Mouse (Mus musculus): ENCODE data around the gene Mst1.
A peak's percentile ranks its signal among the peaks of the same experiment; 100 is the strongest.

The Mst1 gene

DNA sequence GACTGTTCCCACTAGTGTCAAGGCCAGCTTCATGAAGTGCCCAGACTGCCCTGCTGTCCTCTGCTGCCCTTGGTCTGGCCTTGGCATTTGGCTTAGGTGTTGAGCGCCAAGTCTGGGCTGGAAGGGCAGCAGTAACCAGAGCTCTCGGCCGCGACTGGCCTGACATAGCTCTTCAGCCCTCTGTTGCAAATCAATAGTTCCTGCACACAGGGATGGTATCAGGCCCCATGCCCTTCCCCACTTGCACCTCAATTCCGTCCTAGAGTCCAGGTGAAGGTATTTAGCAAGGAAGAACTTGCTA lies 23.0 kb upstream of the Mst1 start:
- peak; percentile 5 to 11 for DNase-seq

DNA sequence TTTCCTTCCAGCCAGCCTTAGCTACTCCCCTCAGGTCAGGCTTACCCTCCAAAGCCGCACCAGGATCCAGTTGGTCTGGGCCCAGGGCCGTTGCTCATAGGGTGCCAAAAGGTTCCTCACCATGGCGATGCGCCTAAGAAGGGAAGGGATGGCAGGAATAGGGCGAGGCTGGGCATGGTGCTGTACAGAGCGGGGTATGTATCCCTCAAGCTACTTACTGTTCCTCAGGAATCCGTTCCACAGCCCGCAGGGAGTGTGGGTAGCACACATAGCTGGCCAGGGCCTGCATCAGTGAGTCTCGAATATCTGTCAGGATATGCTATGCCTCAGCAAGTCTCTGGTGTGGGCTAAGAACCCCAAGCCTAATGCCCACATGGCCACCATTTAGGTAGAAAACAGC lies 21.9 kb upstream of the Mst1 start:
- peak; percentile 7 to 8 for DNase-seq

DNA sequence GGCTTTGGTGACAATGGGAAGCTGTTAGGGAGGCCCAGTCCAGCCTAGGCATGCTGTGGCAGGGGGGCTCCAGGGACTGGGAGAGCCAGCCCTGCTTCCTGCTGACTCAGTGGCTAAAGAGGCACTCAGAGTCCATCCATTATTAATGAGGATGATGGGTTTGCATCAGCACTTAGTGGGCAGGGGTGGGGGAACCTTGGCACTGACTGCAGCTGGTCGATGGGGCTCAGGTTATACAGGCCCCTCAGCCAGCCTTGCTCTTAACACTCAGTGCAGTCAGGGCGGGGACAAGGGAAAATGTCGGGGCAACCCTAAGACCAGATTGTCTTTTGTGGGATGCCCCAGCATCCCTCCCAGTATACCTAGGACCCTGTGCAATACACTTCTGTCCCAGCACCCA lies 18.1 kb upstream of the Mst1 start:
- no peak for DNase-seq

DNA sequence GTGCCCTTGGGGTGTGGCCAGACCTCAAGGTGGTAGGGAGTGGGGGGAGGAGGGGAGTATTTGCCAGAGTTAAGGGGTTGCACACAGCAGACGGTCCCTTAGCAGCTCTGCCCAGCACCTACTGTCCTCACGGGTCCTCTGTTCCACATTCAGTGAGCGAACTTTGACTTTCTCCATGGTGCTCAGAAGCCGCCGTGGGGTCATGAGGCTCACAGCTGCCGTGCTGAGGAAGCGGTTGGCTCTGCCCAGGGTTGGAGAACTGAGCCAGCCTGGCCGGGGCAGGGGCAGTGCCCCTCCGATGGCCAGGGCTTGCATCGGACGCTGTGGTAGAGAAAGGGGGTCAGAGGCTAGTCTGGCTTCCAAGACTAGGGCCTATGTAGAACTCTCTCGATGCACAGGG lies 16.9 kb upstream of the Mst1 start:
- no peak for DNase-seq

DNA sequence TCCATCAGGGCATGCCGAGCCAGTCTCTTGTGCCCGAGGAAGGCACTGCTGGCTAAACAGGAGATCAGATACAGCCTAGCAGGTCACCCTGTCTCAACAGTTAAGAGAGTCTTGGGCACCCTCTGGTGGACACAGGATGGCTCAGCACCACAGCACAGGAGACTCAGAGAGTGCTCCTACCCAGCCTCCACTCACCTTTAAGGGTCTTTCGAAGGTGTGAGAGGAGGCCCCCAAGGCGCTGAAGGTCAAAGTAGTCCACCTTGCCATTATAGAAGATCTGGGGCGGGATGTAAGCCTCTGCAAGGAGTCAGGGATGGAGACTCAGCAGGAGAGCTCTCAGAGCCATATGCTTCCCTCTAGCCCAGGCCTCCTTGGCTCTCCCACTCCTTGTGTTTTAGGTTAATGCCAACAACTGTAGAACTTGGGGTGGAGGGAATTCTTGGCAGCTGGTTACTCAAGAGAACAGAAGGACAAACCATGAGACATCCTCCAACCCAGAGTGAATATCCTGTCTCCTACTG lies 14.7 kb upstream of the Mst1 start:
- DNase-seq = peak; percentile 85 to 87

DNA sequence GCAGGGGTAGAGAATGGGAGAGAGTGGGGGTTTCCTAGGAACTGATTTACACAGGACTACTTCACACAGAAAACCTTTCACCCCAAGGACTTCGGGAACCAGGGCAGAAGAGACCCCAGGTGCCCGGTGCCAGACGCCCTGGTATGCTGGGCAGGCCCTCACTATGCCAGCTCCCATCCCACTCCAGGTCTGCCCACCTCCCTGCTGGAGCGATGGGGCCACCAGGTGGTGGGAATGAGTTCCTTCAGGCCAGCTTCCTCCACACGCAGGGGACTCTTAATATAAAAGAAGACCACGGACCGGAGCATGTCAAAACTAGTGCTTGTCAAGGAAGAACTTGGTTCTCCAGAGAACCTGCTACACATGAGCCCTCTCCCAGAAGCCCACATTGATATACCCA lies 13.0 kb upstream of the Mst1 start:
- peak in 1 of 2 experiments; percentile 45 for DNase-seq

DNA sequence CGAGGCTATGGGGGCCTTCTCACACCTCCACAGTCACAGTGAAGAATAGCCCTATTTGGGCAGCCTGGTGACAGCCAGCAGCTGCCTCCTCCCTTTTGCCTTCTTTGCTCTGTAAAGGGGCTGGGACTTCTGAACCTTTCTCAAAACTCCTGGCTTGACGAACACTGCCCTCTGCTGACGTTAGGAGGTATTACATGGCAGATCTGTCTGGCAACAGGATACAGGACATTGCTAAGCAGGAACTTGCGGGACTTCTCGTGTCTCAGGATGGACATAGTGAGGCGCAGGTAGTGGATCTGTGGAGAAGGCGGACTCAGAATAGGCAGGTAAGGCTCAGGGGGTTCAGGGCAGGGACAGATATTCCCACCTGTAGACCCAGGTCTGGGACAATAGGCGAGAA lies 12.3 kb upstream of the Mst1 start:
- DNase-seq = peak; percentile 92 to 93

DNA sequence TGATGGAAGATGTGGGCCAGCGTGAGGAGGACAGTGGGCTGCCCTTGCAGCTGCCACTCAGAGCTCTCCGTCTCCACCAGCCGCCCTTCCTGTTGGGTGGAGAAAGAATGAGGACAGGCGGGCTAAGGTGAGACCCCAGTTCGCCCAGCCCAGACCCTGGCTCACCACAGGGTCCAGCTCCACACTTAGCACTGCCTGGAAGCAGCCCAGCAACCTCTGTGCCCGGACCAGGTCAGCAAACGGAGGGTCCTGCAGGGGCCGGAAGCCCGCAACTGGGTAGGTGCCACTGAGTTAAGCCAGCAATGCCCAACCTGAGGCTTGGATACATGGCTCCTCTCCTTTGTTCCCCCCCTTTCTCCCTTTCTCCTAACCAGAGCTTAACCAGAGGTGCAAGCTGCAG lies 11.2 kb upstream of the Mst1 start:
- no peak for DNase-seq

DNA sequence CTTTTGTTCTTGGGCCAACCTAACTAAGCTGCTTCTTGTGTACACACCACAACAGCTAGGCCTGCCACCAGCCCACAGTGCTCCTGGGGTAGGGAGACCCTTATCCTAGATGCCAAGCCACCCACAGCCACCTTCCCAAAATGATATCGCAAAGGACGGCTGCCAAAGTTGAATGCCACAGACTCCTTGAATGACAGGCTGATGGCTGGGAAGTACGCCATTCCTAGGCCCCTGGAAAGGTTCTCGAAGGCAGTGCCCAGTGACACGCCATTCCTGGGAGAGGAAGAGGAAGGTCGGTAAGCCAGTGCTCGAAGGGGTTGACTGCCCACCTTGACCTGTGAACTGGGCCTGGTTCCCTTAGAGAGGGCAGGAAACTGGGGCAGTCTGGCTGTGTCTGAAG lies 10.7 kb upstream of the Mst1 start:
- DNase-seq = no peak

DNA sequence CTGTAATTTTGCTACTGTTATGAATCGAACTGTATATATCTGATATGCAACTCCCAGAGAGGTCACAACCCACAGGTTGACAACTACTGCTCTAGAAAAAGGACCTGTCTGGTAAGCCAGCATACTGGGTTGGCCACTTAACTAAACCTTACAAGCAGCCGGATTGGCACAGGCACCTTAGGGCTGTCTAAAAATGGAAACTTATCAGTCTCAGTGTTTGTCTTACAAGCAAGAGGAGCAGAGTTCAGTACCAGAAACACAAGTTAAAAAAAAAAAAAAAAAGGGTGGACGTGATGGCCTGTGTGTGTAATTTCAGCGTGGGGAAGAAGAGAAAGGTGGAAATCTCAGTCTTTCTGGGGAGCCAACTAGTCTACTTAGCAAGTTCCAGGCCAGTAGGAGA lies 8.4 kb upstream of the Mst1 start:
- DNase-seq = no peak

DNA sequence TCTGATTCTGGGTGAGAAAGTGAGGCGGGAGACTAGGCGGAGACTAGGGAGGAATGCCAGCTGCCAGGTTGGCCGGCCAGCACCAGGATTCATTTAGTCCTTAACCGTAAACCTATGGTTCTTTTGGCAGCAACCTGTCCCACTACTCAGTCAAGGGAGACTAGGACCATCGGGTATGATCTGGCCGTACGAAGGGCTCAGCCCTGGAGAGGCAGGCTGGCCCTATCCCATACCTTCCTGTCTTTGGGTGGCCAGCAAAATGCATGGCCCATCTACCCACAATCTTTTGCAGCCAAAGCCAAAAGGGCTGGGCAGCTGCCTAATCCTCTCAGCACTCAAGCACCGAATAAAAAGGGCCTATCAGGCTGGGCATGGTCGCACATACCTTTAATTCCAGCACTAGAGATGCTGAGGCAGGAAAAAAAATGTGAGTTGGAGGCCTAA lies 7.7 kb upstream of the Mst1 start:
- peak; percentile 53 to 67 for DNase-seq

DNA sequence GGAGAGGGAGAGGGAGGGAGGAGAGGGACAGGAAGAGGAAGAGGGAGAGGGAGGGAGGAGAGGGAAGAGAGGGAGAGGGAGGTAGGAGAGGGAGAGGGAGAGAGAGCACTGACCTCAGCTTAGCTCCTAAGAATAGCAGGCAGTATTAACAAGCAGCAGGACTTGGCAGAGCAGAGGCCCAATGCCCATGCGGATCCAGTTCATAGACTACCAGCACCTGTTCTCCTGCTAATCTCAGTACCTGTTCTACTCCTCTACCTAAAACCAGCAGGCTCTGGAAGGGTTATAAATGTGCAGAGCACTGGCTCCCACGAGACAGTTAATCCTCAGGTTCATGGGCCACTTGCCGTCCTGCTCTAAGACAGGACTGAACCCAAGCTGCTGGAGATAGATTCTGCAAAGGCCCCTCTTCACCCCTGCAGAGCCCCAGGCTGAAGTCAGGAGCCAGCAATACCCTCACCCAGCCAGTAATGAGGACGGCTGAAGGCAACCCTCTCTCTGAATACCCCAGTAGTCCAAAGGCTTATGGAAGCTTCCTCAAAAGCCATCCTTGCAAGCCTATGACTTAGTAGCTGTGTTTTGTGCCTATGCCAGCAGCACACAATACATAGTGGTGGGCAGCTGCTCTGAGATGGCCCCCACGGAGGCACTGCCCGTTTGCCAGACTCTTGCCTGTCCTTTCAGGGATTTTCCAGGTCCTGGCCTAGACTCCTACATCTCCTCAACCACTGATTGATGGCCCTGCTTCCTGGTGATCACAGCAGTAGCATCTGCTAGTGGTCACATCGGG lies 6.9 kb upstream of the Mst1 start:
- DNase-seq = peak; percentile 74

DNA sequence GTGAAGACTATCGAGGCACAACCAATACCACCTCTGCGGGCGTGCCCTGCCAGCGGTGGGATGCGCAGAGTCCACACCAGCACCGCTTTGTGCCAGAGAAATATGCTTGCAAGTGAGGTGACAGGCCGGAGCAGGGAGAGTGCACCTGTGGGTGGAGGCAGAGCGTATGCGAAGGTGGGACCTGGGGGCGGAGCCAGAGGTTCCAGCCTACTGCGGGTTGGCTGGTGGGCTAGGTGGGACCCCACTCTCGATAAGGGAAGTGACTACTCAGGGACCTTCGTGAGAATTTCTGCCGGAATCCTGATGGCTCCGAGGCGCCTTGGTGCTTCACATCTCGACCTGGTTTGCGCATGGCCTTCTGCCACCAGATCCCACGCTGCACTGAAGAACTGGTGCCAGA lies 2.3 kb downstream of the Mst1 start:
- peak; percentile 59 to 62 for DNase-seq

DNA sequence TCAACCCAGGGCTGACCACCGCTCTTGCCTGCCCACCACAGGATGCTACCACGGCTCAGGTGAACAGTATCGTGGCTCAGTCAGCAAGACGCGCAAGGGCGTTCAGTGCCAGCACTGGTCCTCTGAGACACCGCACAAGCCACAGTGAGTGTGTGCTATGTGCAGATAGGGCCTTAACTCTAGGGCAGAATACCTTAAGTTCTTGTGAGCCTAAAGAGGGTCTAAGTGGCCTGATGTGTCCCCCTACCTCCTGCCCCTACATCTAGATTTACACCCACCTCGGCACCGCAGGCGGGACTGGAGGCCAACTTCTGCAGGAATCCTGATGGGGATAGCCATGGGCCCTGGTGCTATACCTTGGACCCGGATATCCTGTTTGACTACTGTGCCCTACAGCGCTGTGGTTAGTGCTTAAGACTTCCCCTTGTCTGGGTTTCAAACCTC lies 2.8 kb downstream of the Mst1 start, which contains the start of gene Rnf123:
Gene Rnf123 (minus strand): TSS at position 359 of the 444 bp plus-strand sequence.
- no peak for DNase-seq

DNA sequence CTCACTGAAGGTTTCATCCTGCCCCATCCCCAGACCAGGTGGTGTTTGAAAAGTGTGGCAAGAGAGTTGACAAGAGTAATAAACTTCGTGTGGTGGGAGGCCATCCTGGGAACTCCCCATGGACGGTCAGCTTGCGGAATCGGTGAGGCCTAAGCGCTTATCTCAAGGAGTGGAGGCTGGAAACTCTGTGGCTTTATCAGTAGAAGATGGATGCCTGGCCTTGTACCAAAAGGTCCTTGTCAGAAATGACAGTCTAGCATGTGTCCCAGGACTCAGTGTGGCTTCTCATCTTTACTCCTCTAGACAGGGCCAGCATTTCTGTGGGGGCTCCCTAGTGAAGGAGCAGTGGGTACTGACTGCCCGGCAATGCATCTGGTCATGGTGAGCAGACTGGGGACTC lies 3.3 kb downstream of the Mst1 start:
- DNase-seq = no peak

DNA sequence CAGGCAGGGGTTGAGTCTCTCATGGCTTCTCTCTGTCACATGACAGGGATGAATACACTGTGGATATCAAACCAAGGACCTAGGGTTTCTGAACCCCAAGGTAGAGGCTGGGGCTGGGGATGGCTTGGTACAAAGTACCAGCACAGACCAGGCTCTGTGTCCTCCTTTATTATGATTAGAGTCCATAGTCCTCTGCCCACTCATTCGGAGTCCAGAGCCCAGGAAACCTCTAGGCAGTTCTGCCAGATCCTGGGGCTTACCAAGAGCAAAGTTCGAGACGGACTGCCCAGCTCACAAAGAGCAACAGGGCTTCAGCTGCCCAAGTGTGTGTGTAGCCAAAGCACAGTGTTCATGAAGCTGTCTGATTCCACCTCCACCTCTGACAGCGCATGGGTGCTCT lies 5.0 kb downstream of the Mst1 start:
- DNase-seq = no peak

DNA sequence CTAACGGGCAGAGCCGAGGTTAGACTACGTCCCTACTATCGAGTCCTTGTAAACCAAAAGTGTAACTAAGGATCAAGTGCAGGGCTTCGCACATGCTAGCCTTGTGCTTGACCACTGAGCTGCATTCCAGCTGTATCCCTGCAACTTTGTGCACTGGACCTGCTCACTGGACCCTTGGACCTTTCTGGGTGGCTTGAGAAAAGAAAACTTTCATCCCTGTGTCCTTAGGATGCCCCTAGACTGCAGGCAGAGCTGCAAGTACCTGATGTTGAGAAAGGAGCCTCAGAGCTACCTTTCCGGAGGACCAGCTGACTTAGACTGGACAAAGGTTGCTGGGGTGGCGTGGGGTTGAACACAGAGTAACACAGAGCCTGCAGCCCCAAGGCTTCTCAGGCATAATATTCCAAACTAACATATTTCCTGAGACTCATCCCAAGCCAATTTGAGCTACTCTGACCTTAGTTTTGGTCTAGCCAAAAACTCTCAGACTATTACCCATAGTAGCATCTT lies 10.4 kb downstream of the Mst1 start:
- DNase-seq = no peak

DNA sequence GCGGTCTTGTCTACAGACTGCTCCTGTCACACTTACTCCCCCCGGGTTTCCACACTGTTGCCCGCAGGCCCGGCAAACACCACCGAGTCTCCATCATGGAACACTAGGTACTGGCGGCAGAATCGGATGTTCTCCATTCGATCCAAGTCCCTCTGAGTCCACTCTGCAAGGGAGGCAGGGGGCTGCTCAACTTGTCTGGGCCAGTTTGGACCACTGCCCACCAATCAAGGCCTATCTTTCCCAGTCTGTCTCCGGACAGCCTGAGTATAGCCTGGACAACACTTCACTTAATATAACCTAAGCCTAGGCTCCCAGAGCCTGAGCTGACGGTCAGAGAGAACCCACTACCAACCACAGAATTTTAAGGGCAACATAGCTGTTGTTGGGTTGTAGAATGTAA lies 13.3 kb downstream of the Mst1 start:
- DNase-seq = peak; percentile 54 to 58

DNA sequence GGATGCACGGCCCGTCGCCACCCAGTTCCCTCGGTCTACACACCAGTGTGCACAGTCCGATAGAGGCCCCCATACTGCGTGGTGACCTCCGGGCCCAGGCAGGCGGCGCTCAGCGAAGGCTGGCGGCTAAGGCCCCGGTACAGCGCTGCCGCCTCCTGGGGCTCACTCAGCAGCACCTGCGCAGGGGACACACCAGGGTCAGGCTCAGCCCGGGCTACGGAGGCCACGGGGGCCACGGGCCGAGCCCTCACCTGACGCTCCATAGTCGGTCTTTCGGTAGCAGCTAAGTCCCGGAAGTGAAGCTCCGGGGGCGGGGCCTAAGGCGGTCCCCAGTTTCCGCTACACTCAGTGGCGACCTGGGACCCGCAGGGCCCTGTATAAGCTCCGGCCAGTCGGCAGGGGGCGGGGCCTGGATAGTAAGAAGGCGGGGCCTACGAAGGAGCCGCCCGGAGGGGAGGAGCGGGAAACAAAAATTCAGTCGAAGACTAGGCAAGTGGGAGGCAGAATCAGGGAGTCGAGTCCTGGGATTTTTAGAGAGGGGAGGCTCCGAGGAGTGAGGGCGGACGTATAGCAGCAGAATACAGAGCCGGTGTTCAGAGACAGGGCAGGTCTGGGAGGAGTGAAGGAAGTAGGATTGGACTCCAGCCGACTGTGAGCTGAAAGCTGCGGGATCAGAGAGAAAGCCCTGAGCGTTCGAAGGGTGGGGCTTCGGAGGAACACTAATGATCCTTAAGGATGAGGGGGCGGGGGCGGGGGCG lies 14.1 kb downstream of the Mst1 start, which contains the start of gene Apeh:
Gene Apeh (minus strand): TSS at position 423 of the 758 bp plus-strand sequence.
- DNase-seq = peak; percentile 96 to 98

DNA sequence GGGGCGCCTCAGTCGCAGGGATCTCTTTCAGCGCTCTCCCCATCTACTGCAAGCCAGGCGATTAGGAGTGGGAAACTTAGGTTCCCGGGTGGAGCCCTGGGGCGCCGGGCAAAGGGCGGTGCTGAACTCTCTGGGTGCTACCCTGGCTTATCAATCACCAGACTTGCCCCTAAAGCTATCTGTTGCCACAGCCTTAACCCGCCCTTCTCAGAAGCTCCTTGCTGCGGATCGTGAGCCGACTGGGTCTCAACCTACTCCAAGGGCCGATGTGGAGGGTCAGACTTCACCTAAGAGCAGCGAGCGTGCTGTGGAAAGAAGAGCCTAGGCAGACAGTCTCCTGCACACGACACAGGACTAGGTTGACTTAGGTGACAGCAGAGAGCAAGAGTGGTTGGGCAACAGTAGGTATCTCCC lies 14.8 kb downstream of the Mst1 start:
- peak in 1 of 2 experiments; percentile 47 for DNase-seq

DNA sequence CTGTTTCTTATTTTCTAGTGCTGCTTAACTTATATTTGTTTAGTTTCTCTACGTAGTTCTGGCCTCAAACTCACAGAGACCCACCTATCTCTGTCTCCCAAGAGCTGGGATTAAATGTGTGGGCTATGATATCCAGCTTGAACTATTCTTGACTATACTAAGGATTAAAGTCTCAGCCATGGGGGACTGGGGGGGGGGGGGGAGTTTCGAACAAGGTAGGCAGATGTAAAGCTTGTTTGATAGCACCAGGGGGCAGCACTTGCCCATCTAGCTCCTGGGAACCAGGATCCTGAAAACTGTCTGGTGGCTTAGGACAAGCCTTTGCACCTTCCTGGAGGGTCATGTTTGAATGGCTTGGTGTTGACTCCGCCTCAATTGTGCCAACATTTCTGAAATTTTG lies 15.3 kb downstream of the Mst1 start:
- peak; percentile 85 to 86 for DNase-seq

DNA sequence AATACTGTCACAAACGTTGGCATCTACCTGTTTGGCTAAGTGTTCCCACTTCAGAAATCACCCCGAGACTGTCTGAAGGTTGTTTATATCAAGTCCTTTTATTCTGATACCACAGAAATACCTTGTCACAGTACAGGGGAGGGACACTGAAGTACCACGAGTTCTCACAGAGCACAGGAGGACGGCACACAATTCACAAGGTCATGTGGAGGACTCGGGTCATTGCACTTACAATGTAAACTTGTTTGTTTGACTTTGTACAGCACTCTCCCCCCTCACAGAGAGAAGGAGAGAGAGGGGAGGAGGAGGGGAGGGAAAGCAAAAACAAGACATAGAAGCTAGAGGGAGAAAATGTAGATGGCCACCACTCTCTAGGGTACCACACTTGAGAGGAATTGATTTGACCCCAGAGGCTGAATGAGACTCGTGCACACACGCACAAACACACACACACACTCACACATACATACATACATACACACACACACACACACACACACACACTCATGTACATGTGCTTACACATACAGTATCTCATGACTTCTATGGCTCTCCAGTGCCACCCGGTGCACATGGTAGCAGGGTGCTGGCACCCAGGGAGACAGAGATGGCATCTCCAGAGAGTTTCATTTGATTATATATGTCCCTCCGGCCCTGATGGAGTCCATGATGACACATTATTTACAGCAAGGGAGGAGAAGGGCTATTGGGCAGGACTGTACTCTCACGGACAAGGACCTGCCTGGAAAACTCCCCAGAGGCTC lies 15.9 kb downstream of the Mst1 start:
- no peak for DNase-seq

DNA sequence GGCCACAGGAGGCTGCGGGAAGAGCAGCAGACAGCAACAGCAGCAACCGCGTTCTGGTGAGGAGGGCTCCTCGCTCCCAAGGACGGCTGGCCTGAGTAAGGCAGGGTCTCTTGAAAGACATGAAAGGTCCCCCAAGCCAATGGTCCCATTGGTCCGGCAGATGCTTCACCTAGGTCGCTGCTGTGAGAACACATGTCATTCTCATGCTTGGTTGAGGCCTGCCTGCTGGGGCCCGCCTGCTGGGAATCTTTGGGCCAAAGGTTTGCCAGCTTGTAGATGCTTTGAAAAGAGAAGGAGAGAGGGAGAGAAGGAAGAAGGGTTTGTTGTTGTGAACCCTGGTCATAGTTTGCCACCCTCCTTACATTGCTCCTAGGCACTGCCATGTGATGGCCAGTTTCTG lies 19.4 kb downstream of the Mst1 start:
- DNase-seq = peak; percentile 77 to 83
